Mouse (Mus musculus): ENCODE results near the gene Zfp873. TPM values are rescaled to one million over a fixed set of nuclear protein-coding genes. Genes with fewer than 3 reads are reported as not detected.
A peak's percentile ranks its signal among the peaks of the same experiment; 100 is the strongest.

Gene Zfp873
- 4.3 and 5.2 TPM in 2 replicates for total RNA-seq (2012; rRNA removed)
- 8.1 and 8.8 TPM in 2 replicates for total RNA-seq (2014; rRNA removed)
- polyA plus RNA-seq (2012; ENCODE audit: insufficient read length, low read depth): 2.9 and 3.3 TPM in 2 replicates

DNA sequence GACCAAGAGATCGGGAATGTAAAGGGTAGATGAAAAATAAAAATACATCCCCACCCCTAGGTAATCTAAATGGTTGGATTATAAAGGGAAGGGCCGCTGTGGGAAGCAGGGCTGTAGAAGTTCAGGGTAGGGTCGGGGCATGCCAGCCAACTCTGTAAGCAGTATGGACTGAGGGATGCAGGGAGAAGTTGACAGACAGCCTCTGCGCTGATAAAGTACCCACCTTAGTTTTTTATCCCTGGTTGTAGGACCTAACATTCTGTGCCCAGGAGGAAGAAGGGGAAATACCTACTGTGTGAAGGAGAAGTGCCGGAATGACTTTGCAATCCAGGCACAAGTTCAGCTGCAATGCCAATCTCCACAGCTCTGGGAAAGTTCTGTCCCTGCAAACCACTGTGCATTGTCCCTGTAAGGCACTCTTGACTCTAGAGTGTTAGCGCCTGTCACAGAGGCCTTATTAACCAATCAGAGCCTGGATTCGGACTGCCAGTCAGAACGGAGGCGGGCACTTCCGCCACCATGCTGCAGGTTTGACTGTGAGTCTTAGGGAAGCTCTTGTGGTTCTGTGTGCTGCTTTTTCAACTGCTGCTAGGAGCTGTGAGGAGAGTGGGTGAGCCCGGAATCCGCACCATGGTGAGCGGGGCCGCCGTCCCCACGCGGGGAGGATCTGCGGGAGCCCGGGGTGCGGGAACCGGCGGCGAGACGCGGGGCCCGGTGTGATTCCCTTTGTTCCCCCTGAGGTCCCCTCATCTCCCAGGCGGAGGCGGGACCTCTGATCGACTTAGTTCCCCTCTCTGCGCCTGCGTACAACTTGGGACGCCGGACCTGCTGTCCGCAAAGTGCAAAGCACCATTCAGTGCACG is at the start of gene Zfp873:
Gene Zfp873 (plus strand): TSS at position 527 of the 863 bp plus-strand sequence.
- H3K9ac ChIP-seq (ENCODE audit: insufficient read depth, low read depth): peak within 1 kb of the TSS; percentile 84
- peaks cover 0 to 11% of the 10 kb centered on the region in 2 experiments; a peak in 2 of 4 replicates for H3K4me1 ChIP-seq (ENCODE audit: control insufficient read depth in 1 of 2, insufficient read depth in 2 of 2)
- in situ Hi-C loops (cut with MboI; ENCODE audit: low pct_ligation_motif_present, low pct_unique_long_range_greater_than_20kb, low sequenced_read_pairs) (no loop called here), dilution Hi-C loops (cut with MboI; ENCODE audit: extremely low pct_ligation_motif_present, extremely low pct_unique_long_range_greater_than_20kb, low sequenced_read_pairs) (no loop called here)
- peaks cover 12% of the 10 kb centered on the region; the same call in 1 of the 2 replicates for H3K79me2 ChIP-seq (replicated peaks; ENCODE audit: control insufficient read depth, extremely low read depth, insufficient read depth, poor library complexity, severe bottlenecking)
- H3K4me2 ChIP-seq (ENCODE audit: insufficient read depth, low read depth, poor library complexity, severe bottlenecking): peak within 1 kb of the TSS; percentile 78
- no peaks in the 10 kb centered on the region for H3K27me3 ChIP-seq (replicated peaks)
- peak within 1 kb of the TSS; percentile 80 for H3K27ac ChIP-seq (ENCODE audit: insufficient read depth, low read depth)
- peaks cover 24% of the 10 kb centered on the region for H3K9me3 ChIP-seq (replicated peaks; ENCODE audit: low read length)
- H3K36me3 ChIP-seq (replicated peaks in 1 of 2; ENCODE audit: control insufficient read depth in 1 of 2, insufficient read depth in 1 of 2, low read length in 1 of 2): peaks cover 0 to 15% of the 10 kb centered on the region in 2 experiments
- TF ChIP-seq MAZ (IDR thresholded peaks at IDR 0.05; ENCODE audit: low read depth, low read length) (no peak), MAFK (IDR thresholded peaks at IDR 0.05; ENCODE audit: insufficient replicate concordance, low read length) (no peak), UBTF (IDR thresholded peaks at IDR 0.05; ENCODE audit: low read depth, low read length) (no peak), ZNF384 (IDR thresholded peaks at IDR 0.05; ENCODE audit: low read depth, low read length) (no peak), SIN3A (IDR thresholded peaks at IDR 0.05; ENCODE audit: low read length) (peak; percentile 75), RCOR1 (conservative IDR thresholded peaks at IDR 0.05; ENCODE audit: low read depth, low read length) (no peak), CTCF (conservative IDR thresholded peaks at IDR 0.05 in 1 of 2, IDR thresholded peaks at IDR 0.05 in 1 of 2; ENCODE audit: low read depth in 2 of 2, low read length in 2 of 2) (no peak), MYC (IDR thresholded peaks at IDR 0.05; ENCODE audit: low read depth, low read length) (peak; percentile 10; the same call in 1 of the 2 replicates), NRF1 (IDR thresholded peaks at IDR 0.05; ENCODE audit: low read depth, low read length) (peak; percentile 94), KAT2A (IDR thresholded peaks at IDR 0.05; ENCODE audit: insufficient replicate concordance, low read length) (0 out of 2 replicates have a peak, but pooled peaks have one; percentile 70), ZKSCAN1 (IDR thresholded peaks at IDR 0.05; ENCODE audit: borderline replicate concordance, low read depth, low read length) (no peak), MEF2A (IDR thresholded peaks at IDR 0.05; ENCODE audit: borderline replicate concordance, low read depth, low read length) (0 out of 2 replicates have a peak, but pooled peaks have one; percentile 30), ETS1 (conservative IDR thresholded peaks at IDR 0.05; ENCODE audit: low read depth, low read length) (no peak; the same call in 1 of the 2 replicates), CHD2 (IDR thresholded peaks at IDR 0.05; ENCODE audit: low read length) (peak; percentile 61), BHLHE40 (IDR thresholded peaks at IDR 0.05; ENCODE audit: low read depth, low read length) (no peak), PAX5 (IDR thresholded peaks at IDR 0.05; ENCODE audit: low read length) (no peak), NELFE (IDR thresholded peaks at IDR 0.05; ENCODE audit: low read depth, low read length) (peak; percentile 87), TBP (conservative IDR thresholded peaks at IDR 0.05; ENCODE audit: low read depth, low read length) (peak; percentile 88), USF1 (IDR thresholded peaks at IDR 0.05; ENCODE audit: low read depth, low read length) (no peak), E2F4 (IDR thresholded peaks at IDR 0.05; ENCODE audit: insufficient replicate concordance, low read depth, low read length) (no peak), GABPA (IDR thresholded peaks at IDR 0.05; ENCODE audit: insufficient replicate concordance, low read depth, low read length) (no peak), ZC3H11A (IDR thresholded peaks at IDR 0.05; ENCODE audit: low read depth, low read length) (no peak), CHD1 (IDR thresholded peaks at IDR 0.05; ENCODE audit: low read depth, low read length) (no peak), ZMIZ1 (IDR thresholded peaks at IDR 0.05; ENCODE audit: low read depth, low read length) (no peak), RAD21 (IDR thresholded peaks at IDR 0.05; ENCODE audit: low read depth, low read length) (no peak), MAX (IDR thresholded peaks at IDR 0.05; ENCODE audit: low read length) (peak; percentile 39; the same call in 1 of the 2 replicates), JUN (IDR thresholded peaks at IDR 0.05; ENCODE audit: insufficient read depth, low read depth, low read length) (no peak), USF2 (conservative IDR thresholded peaks at IDR 0.05; ENCODE audit: low read depth, low read length) (no peak), ELF1 (IDR thresholded peaks at IDR 0.05; ENCODE audit: low read depth, low read length) (peak; percentile 82), SMC3 (IDR thresholded peaks at IDR 0.05; ENCODE audit: low read depth, low read length) (no peak), JUND (conservative IDR thresholded peaks at IDR 0.05; ENCODE audit: low read depth, low read length) (no peak), HCFC1 (IDR thresholded peaks at IDR 0.05; ENCODE audit: low read depth, low read length) (peak; percentile 71), MXI1 (IDR thresholded peaks at IDR 0.05; ENCODE audit: low read depth, low read length) (peak; percentile 64), POLR2A (IDR thresholded peaks at IDR 0.05; ENCODE audit: low read depth, low read length) (peak; percentile 94), EP300 (IDR thresholded peaks at IDR 0.05; ENCODE audit: low read length) (no peak), TCF12 (IDR thresholded peaks at IDR 0.05; ENCODE audit: low read depth, low read length) (peak; percentile 77), IRF4 (IDR thresholded peaks at IDR 0.05; ENCODE audit: low read depth, low read length) (peak; percentile 49), POLR2AphosphoS2 (IDR thresholded peaks at IDR 0.05; ENCODE audit: low read depth, low read length) (peak; percentile 91)
- H3K4me3 ChIP-seq (replicated peaks in 1 of 3; ENCODE audit: low read depth in 2 of 3, low read length in 2 of 3, poor library complexity in 1 of 3): peak within 1 kb of the TSS; percentile 63 to 77 (median 68)
- peak; percentile 97 for DNase-seq (ENCODE audit: extremely low read depth)
